Mouse (Mus musculus): ENCODE measurements at regions not wholly inside any gene's neighbourhood (a gene's known extent, or its start where the extent isn't known, plus 50 kb on each side); places are given as distances from the start of the nearest gene placed in this dataset.

DNA sequence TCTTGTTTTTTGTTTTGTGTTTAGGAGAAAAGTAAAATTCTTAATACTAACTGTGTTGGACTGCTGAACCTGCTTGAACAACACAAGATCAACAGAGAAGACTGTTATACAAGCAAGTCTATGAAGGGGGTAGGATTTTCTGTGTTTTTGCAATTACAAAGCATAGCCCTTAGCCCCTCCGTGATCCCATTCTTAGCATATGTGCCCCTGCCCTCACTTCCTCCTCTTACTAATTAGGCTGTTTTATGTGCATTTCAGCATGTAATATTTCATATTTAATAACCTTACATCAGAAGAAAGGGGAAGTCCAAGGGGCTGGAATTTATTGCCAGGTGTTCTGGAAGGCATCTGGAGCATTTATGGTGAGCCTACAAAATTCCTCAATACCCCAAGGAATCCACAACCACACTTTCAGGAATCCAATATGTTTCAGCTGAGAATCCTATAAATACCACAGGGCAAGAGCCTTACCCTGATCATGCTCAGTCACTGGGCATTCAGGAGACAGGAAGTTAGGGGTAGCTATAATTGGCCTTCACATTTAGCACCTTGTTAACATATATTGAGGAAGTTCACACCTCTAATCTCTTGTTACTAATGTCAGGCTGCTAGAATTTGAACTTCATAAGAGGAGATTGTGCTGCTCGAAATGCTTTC is 660.3 kb upstream of the Slit2 start:
- no peak for TF ChIP-seq CTCF (IDR thresholded peaks at IDR 0.05; ENCODE audit: borderline replicate concordance, insufficient read depth, low read depth, low read length)
- TF ChIP-seq POLR2A (IDR thresholded peaks at IDR 0.05; ENCODE audit: borderline replicate concordance, insufficient read depth, low read length), result no peak
